Mouse (Mus musculus) midbrain, postnatal 0 days (tissue): ENCODE measurements at regions not wholly inside any gene's neighbourhood (a gene's known extent, or its start where the extent isn't known, plus 50 kb on each side); places are given as distances from the start of the nearest gene placed in this dataset.

Experiments
- ATAC-seq: fragments of 200-750 bp; cut with Nextera tagmentation; 2 replicates; pipeline ENCODE4 v1.8.0; 2017; ENCODE audit warnings: moderate number of reproducible peaks, mild to moderate bottlenecking, moderate TSS enrichment, moderate library complexity; ENCODE audit not compliant: low FRiP score
- DNase-seq: peaks from one replicate; pipeline ENCODE4 v3.0.0-alpha.2; 2015; ENCODE audit warnings: low spot score
- H3K27ac ChIP-seq: fragments of 300-500 bp; sonication (generic); 2 replicates; pipeline ENCODE4 v1.5.1; 2014; ENCODE audit warnings: low read depth, mild to moderate bottlenecking, low read length, mixed read lengths
- H3K27me3 ChIP-seq: fragments of 300-500 bp; sonication (generic); 2 replicates; pipeline ENCODE4 v1.6.1; 2014; ENCODE audit warnings: low read length, control low read depth, mixed read lengths; ENCODE audit not compliant: insufficient read depth
- H3K36me3 ChIP-seq: fragments of 300-500 bp; sonication (generic); 2 replicates; pipeline ENCODE4 v1.6.1; 2014; ENCODE audit warnings: low read length, control low read depth, mixed read lengths; ENCODE audit not compliant: insufficient read depth
- H3K4me1 ChIP-seq: fragments of 300-500 bp; sonication (generic); 2 replicates; pipeline ENCODE4 v1.6.1; 2014; ENCODE audit warnings: mild to moderate bottlenecking, control low read depth, antibody characterized with exemption, low read length, mixed read lengths; ENCODE audit not compliant: insufficient read depth
- H3K4me2 ChIP-seq: fragments of 300-500 bp; sonication (generic); 2 replicates; pipeline ENCODE4 v1.6.1; 2014; ENCODE audit warnings: low read depth, mild to moderate bottlenecking, low read length, mixed read lengths; ENCODE audit not compliant: poor library complexity, severe bottlenecking
- H3K4me3 ChIP-seq: fragments of 300-500 bp; sonication (generic); 2 replicates; pipeline ENCODE4 v1.5.1; 2014; ENCODE audit warnings: low read depth, mild to moderate bottlenecking, low read length, moderate library complexity
- H3K9ac ChIP-seq: fragments of 300-500 bp; sonication (generic); replicated peaks from 2 replicates; pipeline ENCODE4 v1.6.1; 2014; ENCODE audit warnings: mild to moderate bottlenecking, low read length, moderate library complexity, mixed read lengths; ENCODE audit not compliant: poor library complexity, severe bottlenecking
- H3K9me3 ChIP-seq: fragments of 300-500 bp; sonication (generic); 2 replicates; pipeline ENCODE4 v1.6.1; 2016; ENCODE audit warnings: low read length, control low read depth
- CTCF ChIP-seq: IDR thresholded peaks from 2 replicates; pipeline ENCODE4 v1.5.1; 2016; ENCODE audit warnings: antibody characterized with exemption, mild to moderate bottlenecking
- WGBS: fragments of 180-500 bp; shearing (Covaris S2); extraction: QIAGEN DNeasy Blood & Tissue Kit; methylation state at CpG from one replicate; pipeline ENCODE4 v1.1.7; 2014; 5-methylcytosine and 5-hydroxymethylcytosine counted together

- TF ChIP-seq CTCF: no peak
- H3K9me3 ChIP-seq: no peaks in the 10 kb centered on the region
- peaks cover 12% of the 10 kb centered on the region for H3K4me1 ChIP-seq
- H3K4me3 ChIP-seq: no peak overlapping the region
- DNase-seq (peak; percentile 76), ATAC-seq (peak; percentile 73)
- no peak overlapping the region; the same call in 1 of the 2 replicates for H3K9ac ChIP-seq
- WGBS: 12% methylated on average over 18 of the region's 18 CpGs
- H3K27ac ChIP-seq: peak overlapping the region; percentile 67
- H3K4me2 ChIP-seq: peak overlapping the region; percentile 26
- H3K36me3 ChIP-seq: no peaks in the 10 kb centered on the region
- no peaks in the 10 kb centered on the region for H3K27me3 ChIP-seq
Measured at GRCm38 (mm10) chr4:81744629-81745509, 302.3 kb upstream of the Mpdz start.

DNA sequence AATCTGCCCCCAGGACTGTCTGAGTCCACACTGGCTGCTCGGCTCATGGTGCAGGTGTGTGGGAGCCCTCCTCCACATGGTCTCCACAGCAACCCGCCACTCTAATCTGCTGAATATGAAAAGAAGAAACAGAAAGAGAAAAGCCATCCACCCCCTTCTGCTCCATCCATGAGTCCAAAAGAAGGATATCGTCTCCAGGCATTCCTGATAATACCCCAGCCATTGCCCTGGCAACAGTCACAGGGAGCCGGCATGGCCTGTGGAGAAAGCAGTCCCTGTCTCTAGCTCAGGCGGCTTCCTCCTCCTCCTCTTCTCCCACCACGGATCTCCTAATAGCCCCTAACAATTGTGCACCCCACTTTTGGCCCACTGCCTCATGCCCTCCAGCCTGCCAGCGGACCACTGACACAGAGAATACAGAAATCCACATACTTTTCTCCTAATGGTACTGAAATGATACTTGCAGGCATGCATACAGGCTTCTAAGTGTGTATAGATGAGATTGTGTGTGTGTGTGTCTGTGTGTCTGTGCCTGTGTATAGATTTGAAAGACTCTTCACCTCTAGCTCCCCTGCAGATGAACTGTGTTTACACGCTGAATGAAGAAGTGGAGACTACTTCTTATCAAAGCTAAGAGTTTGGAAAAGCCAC, 301.5 kb upstream of the Mpdz start:
- 10% methylated on average over 8 of the region's 8 CpGs for WGBS
- Histone ChIP-seq H3K9ac (no peak overlapping the region), H3K4me3 (no peak overlapping the region), H3K9me3 (no peaks in the 10 kb centered on the region), H3K4me2 (peak overlapping the region; percentile 26), H3K27ac (peak overlapping the region; percentile 67), H3K36me3 (no peaks in the 10 kb centered on the region), H3K27me3 (no peaks in the 10 kb centered on the region), H3K4me1 (peaks cover 12% of the 10 kb centered on the region)
- DNase-seq: peak; percentile 88
- peak; percentile 91 for ATAC-seq
- TF ChIP-seq CTCF: no peak

DNA sequence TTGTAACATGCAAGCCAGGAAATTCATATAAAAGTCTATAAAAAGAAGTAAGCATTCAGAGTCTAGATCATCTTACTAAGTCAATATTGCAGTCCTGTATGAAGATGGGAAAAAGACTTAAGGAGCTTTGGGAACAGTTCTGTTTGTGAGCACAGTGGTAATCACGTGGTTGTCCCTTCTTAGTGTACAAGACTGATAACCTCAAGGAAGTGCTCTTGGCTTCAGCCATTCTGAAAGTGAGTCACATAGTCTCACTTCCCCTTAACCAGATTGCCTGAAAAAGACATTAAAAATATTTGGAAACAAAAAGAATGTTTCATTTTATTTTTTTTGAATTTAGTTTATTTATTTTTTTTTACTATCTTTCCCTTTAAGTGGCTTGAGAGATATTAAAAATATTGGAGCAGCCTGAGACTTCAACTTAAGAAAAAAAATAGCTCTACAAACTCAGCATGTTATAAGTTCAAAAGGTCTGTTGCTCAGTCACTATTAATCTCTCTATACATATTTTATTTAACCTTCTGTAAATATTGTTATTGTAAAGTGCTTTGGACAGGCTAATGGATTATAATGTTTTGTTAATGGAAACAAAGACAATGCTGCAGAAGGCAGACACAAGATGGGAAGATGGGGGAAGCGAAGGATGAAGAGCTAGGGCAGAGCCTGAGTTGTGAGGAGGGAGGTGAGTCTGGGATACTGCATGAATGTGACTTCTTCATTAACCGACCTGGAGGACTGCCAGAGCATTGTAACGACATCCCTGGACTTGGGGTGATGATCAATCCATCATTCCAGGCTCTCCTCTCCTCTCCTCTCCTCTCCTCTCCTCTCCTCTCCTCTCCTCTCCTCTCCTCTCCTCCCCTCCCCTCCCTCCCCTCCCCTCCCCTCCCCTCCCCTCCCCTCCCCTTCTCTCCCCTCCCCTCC, 300.2 kb upstream of the Mpdz start:
- no peaks in the 10 kb centered on the region for H3K9me3 ChIP-seq
- no peak overlapping the region for H3K4me2 ChIP-seq
- no peak for TF ChIP-seq CTCF
- DNase-seq (peak; percentile 18), ATAC-seq (no peak)
- no peak overlapping the region for H3K27ac ChIP-seq
- H3K4me3 ChIP-seq: no peak overlapping the region
- no peaks in the 10 kb centered on the region for H3K27me3 ChIP-seq
- H3K9ac ChIP-seq: no peak overlapping the region
- H3K36me3 ChIP-seq: no peaks in the 10 kb centered on the region
- WGBS: 56% methylated on average over 4 of the region's 4 CpGs
- peaks cover 12% of the 10 kb centered on the region for H3K4me1 ChIP-seq

GRCm38 (mm10) chr4:81734391-81734790, 291.8 kb upstream of the Mpdz start:
- no peaks in the 10 kb centered on the region for H3K4me1 ChIP-seq
- no peak for TF ChIP-seq CTCF
- no peak overlapping the region for H3K4me2 ChIP-seq
- no peak overlapping the region for H3K4me3 ChIP-seq
- no peak overlapping the region for H3K27ac ChIP-seq
- H3K9me3 ChIP-seq: no peaks in the 10 kb centered on the region
- no peak for ATAC-seq
- no peaks in the 10 kb centered on the region for H3K36me3 ChIP-seq
- H3K9ac ChIP-seq: no peak overlapping the region
- DNase-seq: no peak
- no peaks in the 10 kb centered on the region for H3K27me3 ChIP-seq
- WGBS: 94% methylated on average over 2 of the region's 2 CpGs

DNA sequence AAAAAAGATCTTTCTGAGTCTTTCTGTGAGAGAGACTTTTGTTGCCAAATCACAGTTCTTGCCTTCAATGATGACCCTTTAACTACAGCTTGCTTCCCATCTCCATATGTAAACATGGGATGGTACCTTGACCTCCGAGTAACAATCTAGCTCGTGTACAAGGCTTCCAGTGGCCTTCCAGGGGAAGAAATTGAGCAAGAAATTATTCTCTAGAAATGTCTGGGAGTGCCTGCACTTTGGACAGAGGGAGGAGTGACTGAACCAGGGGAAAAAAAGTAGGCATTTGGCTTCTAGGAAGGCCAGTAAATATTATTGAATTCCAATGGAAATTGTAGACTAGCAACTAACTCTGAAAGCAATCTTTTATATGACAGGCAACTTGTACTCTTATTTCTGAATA, 287.8 kb upstream of the Mpdz start:
- Histone ChIP-seq H3K9ac (no peak overlapping the region), H3K9me3 (no peaks in the 10 kb centered on the region), H3K4me2 (no peak overlapping the region), H3K36me3 (no peaks in the 10 kb centered on the region), H3K4me1 (no peaks in the 10 kb centered on the region), H3K27me3 (no peaks in the 10 kb centered on the region), H3K4me3 (no peak overlapping the region), H3K27ac (no peak overlapping the region)
- WGBS: 91% methylated on average over 2 of the region's 2 CpGs
- TF ChIP-seq CTCF: no peak
- no peak for ATAC-seq
- no peak for DNase-seq
